Mouse (Mus musculus) CH12.LX (cell line): ENCODE data around the gene Uvrag. TPM values are rescaled to one million over a fixed set of nuclear protein-coding genes. Genes with fewer than 3 reads are reported as not detected.

ENCODE experiments used
- DNase-seq: peaks from one replicate; pipeline ENCODE4 v3.0.0-alpha.2; 2013; ENCODE audit errors: extremely low read depth
- H3K27ac ChIP-seq: 2 replicates; pipeline ENCODE4 v1.5.1; 2012; ENCODE audit warnings: low read depth, mild to moderate bottlenecking, control low read depth, moderate library complexity; ENCODE audit not compliant: insufficient read depth
- H3K27me3 ChIP-seq: replicated peaks from 2 replicates; pipeline ENCODE3; 2012; ENCODE audit warnings: inconsistent platforms
- H3K36me3 ChIP-seq, 2 experiments: replicated peaks in 1 of 2; 2 replicates each; pipeline versions ENCODE3 to v1.6.1; 2012; ENCODE audit warnings: inconsistent platforms in 1 of 2, low read length in 1 of 2, mild to moderate bottlenecking in 1 of 2, mixed read lengths in 1 of 2, moderate library complexity in 1 of 2; ENCODE audit not compliant: control insufficient read depth in 1 of 2, insufficient read depth in 1 of 2
- H3K4me1 ChIP-seq, 2 experiments: 2 replicates each; pipeline ENCODE4 v1.6.1; 2012; ENCODE audit warnings: inconsistent platforms in 1 of 2, moderate library complexity in 1 of 2; ENCODE audit not compliant: insufficient read depth in 2 of 2, control insufficient read depth in 1 of 2
- H3K4me2 ChIP-seq: 2 replicates; pipeline ENCODE4 v1.6.1; 2012; ENCODE audit warnings: low read depth, mild to moderate bottlenecking, control low read depth; ENCODE audit not compliant: poor library complexity, insufficient read depth, severe bottlenecking
- H3K4me3 ChIP-seq, 3 experiments: fragments of 150-350 bp in 1 of 3; sonication (generic) in 1 of 3; replicated peaks in 1 of 3; 2 replicates each; pipeline versions ENCODE3 to v1.5.1; 2011 to 2012; ENCODE audit warnings: low read depth in 2 of 3, low read length in 2 of 3, mild to moderate bottlenecking in 2 of 3, moderate library complexity in 2 of 3, control low read depth in 1 of 3, improper control_type of control experiment in 1 of 3, inconsistent platforms in 1 of 3, mixed read lengths in 1 of 3; ENCODE audit not compliant: poor library complexity in 1 of 3
- H3K79me2 ChIP-seq: replicated peaks from 2 replicates; pipeline ENCODE4 v1.6.1; 2012; ENCODE audit warnings: mild to moderate bottlenecking, moderate library complexity; ENCODE audit not compliant: control insufficient read depth, poor library complexity, insufficient read depth, severe bottlenecking; ENCODE audit errors: extremely low read depth
- H3K9ac ChIP-seq: 2 replicates; pipeline ENCODE4 v1.6.1; 2012; ENCODE audit warnings: low read depth, mild to moderate bottlenecking, control low read depth, moderate library complexity; ENCODE audit not compliant: insufficient read depth
- H3K9me3 ChIP-seq: replicated peaks from 2 replicates; pipeline ENCODE3; 2012; ENCODE audit warnings: low read length, inconsistent platforms, mixed read lengths
- BHLHE40 ChIP-seq: IDR thresholded peaks from 2 replicates; pipeline ENCODE4 v1.6.1; 2011; ENCODE audit warnings: mild to moderate bottlenecking, low read depth, low read length, improper control_type of control experiment
- CHD2 ChIP-seq: IDR thresholded peaks from 2 replicates; pipeline ENCODE4 v1.6.1; 2011; ENCODE audit warnings: low read length, improper control_type of control experiment
- CTCF ChIP-seq, 2 experiments: IDR thresholded peaks in 1 of 2; conservative IDR thresholded peaks in 1 of 2; 2 replicates each; pipeline ENCODE4 v1.5.1; 2011 to 2012; ENCODE audit warnings: low read depth in 2 of 2, low read length in 2 of 2, improper control_type of control experiment in 1 of 2, inconsistent platforms in 1 of 2, mild to moderate bottlenecking in 1 of 2, moderate library complexity in 1 of 2
- E2F4 ChIP-seq: IDR thresholded peaks from 2 replicates; pipeline ENCODE4 v1.6.1; 2011; ENCODE audit warnings: low read depth, low read length, improper control_type of control experiment; ENCODE audit not compliant: insufficient replicate concordance
- HCFC1 ChIP-seq: IDR thresholded peaks from 2 replicates; pipeline ENCODE4 v1.6.1; 2012; ENCODE audit warnings: low read depth, mild to moderate bottlenecking, inconsistent platforms, low read length, improper control_type of control experiment
- IRF4 ChIP-seq: IDR thresholded peaks from 2 replicates; pipeline ENCODE4 v1.6.1; 2014; ENCODE audit warnings: low read depth, mild to moderate bottlenecking, inconsistent platforms, low read length, improper control_type of control experiment
- KAT2A ChIP-seq: IDR thresholded peaks from 2 replicates; pipeline ENCODE4 v1.6.1; 2012; ENCODE audit warnings: low read length, improper control_type of control experiment, inconsistent platforms; ENCODE audit not compliant: insufficient replicate concordance
- MAFK ChIP-seq: IDR thresholded peaks from 2 replicates; pipeline ENCODE4 v1.6.1; 2011; ENCODE audit warnings: low read length, improper control_type of control experiment; ENCODE audit not compliant: insufficient replicate concordance
- MAZ ChIP-seq: IDR thresholded peaks from 2 replicates; pipeline ENCODE4 v1.6.1; 2012; ENCODE audit warnings: low read depth, mild to moderate bottlenecking, inconsistent platforms, low read length, improper control_type of control experiment, moderate library complexity
- MEF2A ChIP-seq: IDR thresholded peaks from 2 replicates; pipeline ENCODE4 v1.6.1; 2014; ENCODE audit warnings: low read depth, mild to moderate bottlenecking, inconsistent platforms, low read length, improper control_type of control experiment, borderline replicate concordance
- MXI1 ChIP-seq: IDR thresholded peaks from 2 replicates; pipeline ENCODE4 v1.6.1; 2011; ENCODE audit warnings: mild to moderate bottlenecking, low read depth, low read length, improper control_type of control experiment
- MYC ChIP-seq: IDR thresholded peaks from 2 replicates; pipeline ENCODE4 v1.6.1; 2011; ENCODE audit warnings: low read depth, mild to moderate bottlenecking, improper control_type of control experiment, low read length
- NRF1 ChIP-seq: IDR thresholded peaks from 2 replicates; pipeline ENCODE4 v1.6.1; 2014; ENCODE audit warnings: low read depth, mild to moderate bottlenecking, inconsistent platforms, low read length, improper control_type of control experiment, moderate library complexity
- PAX5 ChIP-seq: IDR thresholded peaks from 2 replicates; pipeline ENCODE4 v1.6.1; 2012; ENCODE audit warnings: low read length, inconsistent platforms, mixed read lengths
- RAD21 ChIP-seq: IDR thresholded peaks from 2 replicates; pipeline ENCODE4 v1.6.1; 2011; ENCODE audit warnings: low read depth, mild to moderate bottlenecking, low read length, improper control_type of control experiment, moderate library complexity
- RCOR1 ChIP-seq: conservative IDR thresholded peaks from 2 replicates; pipeline ENCODE4 v1.6.1; 2012; ENCODE audit warnings: low read depth, mild to moderate bottlenecking, inconsistent platforms, low read length, improper control_type of control experiment
- TBP ChIP-seq: conservative IDR thresholded peaks from 2 replicates; pipeline ENCODE4 v1.6.1; 2011; ENCODE audit warnings: low read depth, low read length, improper control_type of control experiment
- TCF12 ChIP-seq: IDR thresholded peaks from 2 replicates; pipeline ENCODE4 v1.6.1; 2014; ENCODE audit warnings: low read depth, mild to moderate bottlenecking, inconsistent platforms, low read length, improper control_type of control experiment
- ZMIZ1 ChIP-seq: IDR thresholded peaks from 2 replicates; pipeline ENCODE4 v1.6.1; 2012; ENCODE audit warnings: low read depth, mild to moderate bottlenecking, inconsistent platforms, low read length, improper control_type of control experiment
- dilution Hi-C: fragments of 300-500 bp; cut with MboI; formaldehyde crosslinking; loops from 2 replicates; pipeline ENCODE4 v1.14.3; 2020; ENCODE audit warnings: low sequenced_read_pairs; ENCODE audit not compliant: extremely low pct_unique_long_range_greater_than_20kb, extremely low pct_ligation_motif_present
- in situ Hi-C: fragments of 300-500 bp; cut with MboI; formaldehyde crosslinking; loops from 3 replicates; pipeline ENCODE4 v1.14.3; 2019; ENCODE audit warnings: low sequenced_read_pairs, low pct_ligation_motif_present, low pct_unique_long_range_greater_than_20kb, mixed read lengths
- polyA plus RNA-seq: library from polyadenylated mRNA; unstranded; fragments of >175 nt; gene quantifications from 2 replicates; pipeline ENCODE4 v1.2.1, GENCODE M21; 2012; ENCODE audit warnings: low read depth; ENCODE audit not compliant: insufficient read length
- total RNA-seq, 2 experiments: library from RNA; depleted of rRNA; stranded (reverse); fragments of 300-350 nt in 1 of 2; fragments of >200 nt in 1 of 2; gene quantifications; 2 replicates each; pipeline ENCODE4 v1.2.3; 2012 to 2014

Gene Uvrag
- total and polyA plus RNA-seq, 3 experiments = 20.6 to 47.4 (median 37.5) TPM

- no peaks in the 10 kb centered on the region for H3K27me3 ChIP-seq
- DNase-seq = no peak
- dilution Hi-C loops (no loop called here), in situ Hi-C loops (loop anchor here (10.0 kb wide), 2 partner anchors 95 to 215 kb away; no protein-coding TSS in a partner anchor)
- H3K4me3 ChIP-seq = no peak overlapping the region
- no peaks in the 10 kb centered on the region for H3K9me3 ChIP-seq
- no peaks in the 10 kb centered on the region for H3K79me2 ChIP-seq
- no peak overlapping the region for H3K9ac ChIP-seq
- H3K36me3 ChIP-seq = peaks cover 0 to 69% of the 10 kb centered on the region in 2 experiments
- peaks cover 0 to 13% of the 10 kb centered on the region in 2 experiments; a peak in 1 of 4 replicates for H3K4me1 ChIP-seq
- H3K27ac ChIP-seq = no peak overlapping the region
- TF ChIP-seq MAFK = 0 out of 2 replicates have a peak, but pooled peaks have one; percentile 23
- no peak for TF ChIP-seq ZMIZ1
- H3K4me2 ChIP-seq = no peak overlapping the region
Observed at GRCm38 (mm10) chr7:99059934-99060333, 81.0 kb downstream of the Uvrag start.

GRCm38 (mm10) chr7:99057053-99057630 lies 83.8 kb downstream of the Uvrag start:
- Histone ChIP-seq H3K4me1 (peaks cover 0 to 27% of the 10 kb centered on the region in 2 experiments; a peak in 2 of 4 replicates), H3K9me3 (no peaks in the 10 kb centered on the region), H3K4me2 (no peak overlapping the region), H3K79me2 (no peaks in the 10 kb centered on the region), H3K36me3 (peaks cover 0 to 73% of the 10 kb centered on the region in 2 experiments), H3K27me3 (no peaks in the 10 kb centered on the region), H3K4me3 (no peak overlapping the region), H3K27ac (no peak overlapping the region), H3K9ac (no peak overlapping the region)
- DNase-seq = no peak
- in situ Hi-C loops (no loop called here), dilution Hi-C loops (no loop called here)
- TF ChIP-seq KAT2A = no peak
- no peak for TF ChIP-seq MYC
- no peak for TF ChIP-seq MXI1
- no peak for TF ChIP-seq IRF4
- TF ChIP-seq TCF12 = no peak
- no peak for TF ChIP-seq HCFC1
- no peak for TF ChIP-seq E2F4
- TF ChIP-seq NRF1 = no peak
- no peak for TF ChIP-seq RCOR1
- TF ChIP-seq BHLHE40 = no peak
- TF ChIP-seq CHD2 = no peak
- no peak for TF ChIP-seq PAX5
- no peak for TF ChIP-seq MAZ
- TF ChIP-seq RAD21 = no peak
- TF ChIP-seq TBP = no peak
- TF ChIP-seq MEF2A = no peak
- no peak for TF ChIP-seq CTCF (conservative IDR thresholded peaks at IDR 0.05 in 1 of 2, IDR thresholded peaks at IDR 0.05 in 1 of 2; ENCODE audit: low read depth in 2 of 2, low read length in 2 of 2)
